Mouse (Mus musculus) retina, adult 2 months (tissue): ENCODE data around the gene Gm28539.
A peak's percentile ranks its signal among the peaks of the same experiment; 100 is the strongest.

ENCODE experiments used
- DNase-seq: peaks from one replicate; pipeline ENCODE4 v3.0.0-alpha.2; 2012; ENCODE audit warnings: low read depth, low spot score

Gene Gm28539

DNA sequence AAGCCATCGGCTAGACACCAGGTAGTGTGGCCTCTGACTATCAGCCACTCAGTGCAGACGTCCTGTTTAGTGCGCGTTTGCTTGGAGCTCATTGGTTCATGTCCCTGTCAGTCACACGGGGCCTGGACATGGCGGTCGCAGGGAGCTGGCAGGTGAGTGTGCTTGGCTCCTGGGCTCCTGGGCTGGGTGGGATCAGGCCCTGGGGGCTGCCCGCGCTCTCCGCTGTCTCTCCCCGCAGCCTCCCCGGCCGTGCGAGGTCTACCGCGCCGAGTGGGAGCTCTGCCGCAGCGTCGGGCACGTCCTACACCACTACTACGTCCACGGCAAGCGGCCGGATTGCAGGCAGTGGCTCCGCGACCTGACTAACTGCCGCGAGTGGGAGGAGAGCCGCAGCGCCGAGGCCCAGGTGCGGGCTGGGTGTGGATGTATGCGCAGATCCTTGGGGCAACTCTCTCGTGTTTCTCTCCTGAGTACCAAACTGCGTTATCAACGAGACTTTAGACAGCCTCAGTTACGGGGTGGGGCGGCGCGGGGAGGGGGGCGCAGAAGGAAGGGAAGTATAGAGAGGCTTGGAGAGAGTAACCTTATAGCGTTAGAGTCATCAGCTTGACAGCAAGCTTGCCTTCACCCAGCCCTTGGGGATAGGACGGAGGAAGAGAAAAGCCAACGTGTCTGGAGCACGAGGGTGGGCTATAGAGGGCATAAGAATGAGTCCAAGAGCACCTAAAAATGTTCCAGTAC, at the start of gene Gm28539, which contains the start of gene 2510002D24Rik:
Gene Gm28539, plus strand, starts transcription at position 117 of the 741 bp plus-strand sequence.
Gene 2510002D24Rik, plus strand, starts transcription at position 111 of the 741 bp plus-strand sequence.
- peak; percentile 94 for DNase-seq

DNA sequence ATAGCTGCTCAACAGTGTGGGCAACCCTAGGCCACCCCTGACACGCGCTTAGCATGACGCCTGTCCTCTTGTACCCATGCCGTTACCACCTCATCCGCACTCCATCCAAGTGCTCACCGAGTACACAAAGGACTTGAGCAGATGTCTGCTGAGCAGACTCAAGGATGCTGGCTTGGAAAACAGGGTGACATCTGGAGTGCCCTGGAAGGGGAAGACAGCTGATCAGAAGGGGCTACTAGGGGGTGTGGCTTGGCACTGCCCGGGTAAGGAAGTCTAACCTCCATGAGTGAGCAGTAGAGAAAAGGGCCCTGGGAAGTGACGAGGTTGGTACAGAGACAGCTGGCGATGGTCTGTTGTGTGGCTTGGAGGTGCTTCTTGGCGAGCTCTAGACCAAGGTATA, 49.7 kb upstream of the Gm28539 start:
- DNase-seq, result no peak

DNA sequence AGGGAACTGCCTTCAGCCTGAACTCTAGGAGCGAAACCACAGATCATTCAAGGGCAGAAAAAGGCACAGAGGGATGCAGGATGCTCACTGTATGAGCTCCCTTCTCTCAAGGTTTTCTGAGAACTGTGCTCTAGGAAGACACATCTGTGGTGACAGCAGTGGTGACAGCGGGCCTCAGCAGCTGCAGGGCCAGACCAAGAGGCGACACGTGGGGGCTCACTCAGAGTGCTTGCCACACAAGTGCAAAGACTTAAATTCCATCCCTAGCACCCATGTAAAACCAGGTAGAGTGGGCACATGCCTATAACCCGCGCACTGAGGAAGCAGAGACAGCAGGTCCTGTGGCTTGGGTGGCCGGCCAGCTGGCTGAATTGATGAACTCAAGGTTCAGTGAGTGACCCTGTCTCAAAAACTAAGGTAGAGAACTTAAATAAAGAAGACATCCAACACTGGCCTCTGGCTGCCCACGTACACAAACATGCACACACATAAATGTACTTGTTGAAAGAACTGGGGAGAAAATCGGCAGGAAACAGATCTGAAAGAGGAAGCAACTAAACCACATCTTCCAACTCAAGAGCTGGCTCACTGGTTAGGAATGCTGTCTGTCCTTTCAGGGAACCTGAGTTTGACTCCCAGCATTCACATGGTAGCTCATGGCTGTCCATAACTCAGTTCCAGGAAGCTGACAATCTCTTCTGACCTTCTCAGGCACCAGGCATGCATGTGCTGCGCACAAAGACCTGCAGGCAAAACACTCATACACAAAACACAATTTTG, 47.6 kb upstream of the Gm28539 start:
- DNase-seq, result no peak

DNA sequence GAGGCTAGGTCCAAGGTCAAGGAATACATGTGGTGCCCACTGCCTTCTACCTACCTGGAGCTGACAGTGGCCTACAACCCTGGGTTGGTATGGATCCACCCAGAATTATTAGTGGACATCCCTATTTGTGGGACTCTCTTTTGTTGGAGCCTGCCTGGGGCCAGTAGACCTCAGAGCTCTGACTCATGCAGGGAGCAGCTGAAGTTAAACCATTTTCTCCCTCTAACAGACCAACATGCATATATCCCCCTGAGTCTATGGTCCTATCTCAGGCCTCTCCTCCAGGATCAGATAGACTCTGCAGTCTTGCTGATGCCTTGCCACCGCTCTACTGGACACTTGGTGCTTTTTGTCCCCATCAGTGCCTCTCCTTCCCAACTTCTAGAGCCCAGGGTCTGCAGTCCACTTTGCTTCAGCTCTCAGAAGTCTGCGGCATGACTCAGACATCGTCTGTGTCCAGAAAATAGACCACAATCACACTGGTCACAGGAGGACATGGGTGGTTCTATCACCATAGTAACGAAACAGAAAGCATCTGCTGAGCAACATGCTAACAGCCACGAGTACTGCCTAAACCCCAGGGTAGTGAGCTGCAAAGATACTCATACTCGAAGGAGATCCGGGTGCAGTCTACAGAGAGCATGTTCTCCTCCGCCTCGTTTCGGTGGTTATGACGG, 41.0 kb upstream of the Gm28539 start:
- no peak for DNase-seq

DNA sequence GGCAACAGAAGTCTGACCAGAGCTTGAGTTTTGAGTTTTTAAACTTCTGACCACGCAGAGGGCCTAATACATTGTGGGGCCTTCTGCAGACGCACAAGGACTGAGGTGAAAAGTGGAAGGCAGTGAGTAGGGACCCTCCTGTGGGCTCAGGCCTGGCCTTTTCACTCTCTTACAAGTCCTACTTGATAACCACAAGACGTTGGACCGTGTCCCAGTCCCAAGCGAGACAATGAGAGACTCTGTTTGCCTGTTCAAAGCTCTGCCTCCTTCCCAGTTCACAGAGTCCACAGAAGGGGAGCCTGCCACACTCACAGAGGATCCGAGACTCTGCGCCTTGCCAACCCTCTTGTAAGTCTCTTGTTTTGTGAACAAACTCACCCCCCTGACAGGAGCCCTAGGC, 39.7 kb upstream of the Gm28539 start:
- DNase-seq, result no peak

DNA sequence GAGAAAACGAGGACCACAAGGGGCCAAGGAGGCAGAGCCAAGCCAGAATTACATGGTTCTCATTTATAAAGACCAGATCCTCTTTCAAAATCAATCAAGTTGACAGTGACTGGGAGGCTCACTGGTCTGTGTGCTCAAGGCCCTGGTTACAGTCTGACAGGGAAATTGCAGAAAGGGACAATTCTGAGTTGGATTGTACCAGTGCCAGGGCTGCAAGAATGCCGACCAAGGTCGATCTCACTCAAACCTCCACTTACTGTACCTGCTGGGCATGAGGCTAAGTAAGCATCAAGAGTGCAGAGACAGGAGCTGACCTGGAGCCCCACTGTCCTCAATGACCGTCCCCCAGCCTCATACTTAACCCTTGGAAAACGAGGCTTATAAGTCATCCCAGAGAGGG, 38.2 kb upstream of the Gm28539 start:
- DNase-seq, result no peak

DNA sequence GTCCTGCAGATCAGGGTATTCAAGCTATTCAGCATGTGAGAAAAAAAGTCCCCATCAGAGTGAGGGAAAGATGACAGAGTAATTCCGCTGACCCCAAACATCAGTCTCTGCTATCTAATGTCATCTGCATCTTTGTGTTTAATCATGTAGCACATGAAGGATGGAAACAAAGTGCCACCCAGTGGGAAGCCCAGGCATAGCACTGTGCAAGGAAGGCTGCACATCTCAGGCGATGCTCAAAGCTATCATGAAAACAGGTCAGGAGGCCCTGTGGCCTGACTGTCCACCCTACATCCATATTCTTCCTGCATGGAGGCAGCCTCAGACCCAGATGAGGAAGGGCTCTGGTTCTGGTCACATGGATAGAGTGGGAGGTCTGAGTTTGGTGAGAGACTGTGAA, 37.5 kb upstream of the Gm28539 start:
- peak; percentile 41 for DNase-seq

DNA sequence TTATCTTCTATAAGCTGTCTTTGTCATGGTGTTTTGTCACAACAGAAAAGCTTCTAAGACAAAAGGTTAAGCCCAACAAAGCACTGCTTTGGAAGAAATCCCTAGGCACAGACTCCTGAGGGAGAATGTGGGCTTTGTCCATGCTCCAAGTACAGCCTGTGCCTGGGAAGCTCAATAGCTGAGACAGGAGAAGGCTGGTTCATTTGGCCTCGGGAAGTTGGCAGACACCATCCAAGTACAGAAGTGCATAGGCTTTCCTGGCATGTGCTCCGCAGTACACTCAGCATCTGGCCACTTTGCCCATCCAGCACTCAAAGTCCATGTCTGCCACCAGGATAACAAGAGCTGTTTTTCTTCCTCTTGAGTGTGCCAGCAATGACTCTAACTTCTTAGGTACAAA, 30.6 kb upstream of the Gm28539 start:
- DNase-seq, result no peak

DNA sequence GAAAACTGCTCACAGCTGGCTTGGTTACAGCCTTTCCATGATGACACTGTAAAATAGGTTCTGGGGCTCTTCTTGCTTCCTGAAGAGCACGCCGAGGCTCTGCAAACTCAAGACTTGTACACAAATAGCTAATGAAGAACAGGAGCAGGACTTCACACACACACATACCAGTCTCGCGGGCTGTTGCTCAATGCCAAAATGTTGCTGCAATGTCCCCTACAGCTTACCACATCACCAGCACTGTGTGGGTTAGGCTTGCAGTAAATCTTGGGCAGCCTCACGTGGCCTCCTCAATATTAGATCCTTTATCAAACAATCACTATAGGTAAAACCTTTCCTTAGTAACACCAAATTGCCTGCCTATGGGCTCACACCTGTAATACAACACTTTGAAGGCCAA, 27.4 kb upstream of the Gm28539 start:
- DNase-seq, result no peak

DNA sequence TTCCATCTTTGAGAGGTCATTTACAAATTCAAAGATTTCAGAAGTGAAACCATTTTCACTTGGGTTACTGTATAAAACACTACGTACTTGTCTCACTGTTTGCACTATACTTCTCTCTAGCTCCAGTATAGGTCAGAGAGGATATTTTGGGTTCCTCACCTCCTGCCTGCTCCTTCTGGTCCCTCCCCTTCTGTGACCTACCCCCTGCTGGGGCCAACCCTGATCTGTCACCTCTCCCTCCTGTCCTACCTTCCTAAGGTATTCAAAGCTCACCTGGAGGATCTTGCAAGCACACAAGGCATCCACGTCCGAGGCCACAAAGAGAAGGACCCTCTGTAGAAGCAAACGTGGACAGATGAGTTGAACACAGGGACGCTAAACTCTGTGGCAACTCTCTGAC, 25.4 kb upstream of the Gm28539 start:
- DNase-seq, result no peak

DNA sequence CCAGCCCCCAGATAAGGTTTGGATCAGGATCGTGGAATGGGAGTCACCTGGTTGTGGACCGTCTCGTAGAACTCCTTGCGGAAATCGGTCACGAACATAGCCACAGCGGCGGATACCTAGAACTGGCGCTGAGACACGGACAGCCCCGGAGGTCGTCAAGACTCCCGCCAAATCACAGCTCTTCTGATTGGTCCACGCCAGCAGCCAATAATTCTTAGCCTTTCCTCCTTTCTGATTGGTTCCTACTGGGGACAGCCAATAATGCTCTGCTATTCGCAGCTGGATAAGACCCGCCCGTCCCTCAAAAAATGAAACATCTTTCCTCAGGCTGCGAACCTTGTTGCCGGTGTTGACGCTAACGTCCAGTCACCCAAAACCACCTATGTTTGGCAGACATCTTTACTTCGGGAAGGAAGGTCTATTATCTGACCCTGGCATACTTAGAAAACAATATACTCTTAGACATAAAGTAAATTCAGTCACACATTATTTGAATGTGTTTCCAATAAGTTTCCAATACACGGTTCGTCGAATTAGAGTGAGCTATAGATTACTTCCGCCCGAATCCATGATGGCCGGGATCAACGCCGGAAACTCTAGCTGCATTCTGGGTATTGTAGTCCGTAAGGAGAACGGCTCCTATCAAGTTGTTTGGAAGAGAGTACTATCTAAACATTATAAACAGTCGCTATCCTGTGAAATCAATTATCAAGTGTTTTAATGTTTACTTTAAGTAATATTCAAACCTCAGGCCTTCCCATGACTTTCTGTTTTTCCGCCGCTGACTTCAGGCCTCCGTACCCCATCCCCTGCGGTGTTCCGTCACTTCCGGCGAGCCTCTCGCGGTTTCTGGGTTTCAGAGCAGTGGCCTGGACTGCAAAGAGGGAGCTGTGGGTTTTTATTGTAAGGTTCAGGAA, 24.7 kb upstream of the Gm28539 start, which contains the start of the genes Ufd1 and Cdc45:
Gene Ufd1, plus strand, starts transcription at position 312 of the 917 bp plus-strand sequence.
Gene Cdc45, minus strand, starts transcription at position 520 of the 917 bp plus-strand sequence.
- DNase-seq, result peak; percentile 80

DNA sequence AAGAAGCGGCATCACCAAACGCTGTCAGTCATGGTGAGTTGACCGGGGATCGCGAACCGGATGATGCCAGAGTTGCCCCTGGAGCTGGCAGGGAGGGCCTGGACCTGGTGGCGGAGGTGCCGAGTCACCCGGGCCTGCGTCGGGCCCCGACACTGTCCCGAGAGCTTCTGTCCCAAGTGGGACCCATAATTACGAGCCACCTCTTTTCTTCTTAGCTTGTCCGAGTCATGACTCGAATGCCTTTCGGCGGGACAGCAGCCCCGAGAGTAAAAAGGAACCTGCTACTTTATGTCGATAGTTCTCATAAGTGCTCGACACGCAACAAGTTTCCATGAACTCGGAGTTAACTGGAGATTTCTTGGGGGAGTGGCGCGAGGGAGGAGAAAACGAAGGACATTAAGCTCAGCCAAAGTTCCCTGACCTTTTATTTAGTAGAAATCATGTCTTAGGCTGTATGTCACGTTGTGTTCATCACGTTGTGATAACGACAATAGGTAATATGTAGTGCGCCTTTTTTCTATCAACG, 23.9 kb upstream of the Gm28539 start:
- no peak for DNase-seq

DNA sequence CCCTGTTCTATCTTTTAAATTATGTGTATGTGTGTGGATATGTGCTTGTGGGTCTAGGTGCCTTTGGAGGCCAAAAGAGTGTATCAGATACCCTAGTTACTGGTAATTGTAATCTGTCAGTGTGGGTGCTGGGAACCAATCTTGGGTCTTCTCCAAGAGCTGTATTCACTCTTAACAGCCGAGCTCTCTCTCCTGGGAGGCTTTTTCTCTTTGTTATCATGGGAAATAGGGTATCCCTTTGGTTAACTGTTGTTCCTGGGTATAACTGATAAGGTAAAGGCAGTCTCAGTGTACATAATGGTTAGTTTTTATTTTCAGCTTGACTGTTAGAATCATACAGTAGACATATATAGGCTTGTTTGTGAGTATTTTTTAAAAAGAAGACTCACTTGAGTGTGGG, 14.0 kb upstream of the Gm28539 start:
- no peak for DNase-seq

DNA sequence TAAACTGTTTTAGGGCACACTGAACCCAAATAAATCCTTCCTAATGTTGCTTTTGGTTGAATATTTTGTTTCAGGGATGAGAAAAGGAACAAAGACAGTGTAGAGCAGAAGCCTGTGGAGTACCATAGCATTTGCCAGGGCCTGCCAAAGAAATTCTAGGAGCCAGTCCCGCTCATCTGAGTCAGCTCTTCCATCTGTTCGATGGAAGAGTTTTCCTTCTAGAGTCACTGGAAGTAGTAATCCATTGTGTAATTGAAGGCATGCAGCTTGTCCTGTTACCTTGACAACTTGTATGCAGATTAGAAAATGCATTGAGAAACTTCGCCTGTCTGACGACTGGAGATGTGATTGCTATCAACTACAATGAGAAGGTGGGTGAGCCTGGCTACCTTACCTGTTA, 13.5 kb upstream of the Gm28539 start:
- no peak for DNase-seq

DNA sequence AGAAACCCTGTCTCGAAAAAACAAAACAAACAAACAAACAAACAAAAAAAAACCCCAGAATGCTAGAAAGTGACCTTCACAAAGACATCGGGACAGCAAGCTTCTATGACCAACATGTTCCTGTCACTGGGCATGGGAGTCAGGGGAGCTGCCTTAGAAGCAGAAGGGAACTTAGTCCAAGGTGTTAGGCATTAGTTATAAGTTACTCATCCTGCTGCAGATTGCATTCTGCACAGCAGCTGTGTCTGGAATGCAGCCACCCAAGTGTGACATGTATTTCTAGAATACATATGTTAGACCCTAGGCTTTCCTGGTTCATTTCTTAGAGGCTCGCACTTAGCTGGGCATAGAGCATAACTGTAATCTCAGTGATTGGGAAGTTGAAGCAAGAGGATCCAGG, 7.8 kb upstream of the Gm28539 start:
- DNase-seq, result no peak

DNA sequence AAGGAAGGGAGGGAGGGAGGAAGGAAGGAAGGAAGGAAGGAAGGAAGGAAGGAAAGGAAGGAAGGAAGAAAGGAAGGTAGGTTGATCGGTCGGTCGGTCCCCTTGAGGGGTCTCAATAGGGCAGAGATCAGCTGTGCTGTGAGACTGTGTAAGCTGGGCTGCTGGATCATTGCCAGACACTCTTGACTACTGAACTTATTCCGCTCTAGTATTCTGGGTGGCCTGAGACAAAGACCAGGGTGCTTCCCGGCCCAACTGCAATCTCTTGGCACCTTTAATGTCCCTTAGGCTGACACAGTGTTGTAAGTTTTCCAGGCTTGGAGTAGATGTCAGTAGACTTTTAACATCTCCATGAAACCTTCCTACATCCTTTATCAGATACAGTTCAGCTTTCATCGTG, 7.3 kb upstream of the Gm28539 start:
- no peak for DNase-seq

DNA sequence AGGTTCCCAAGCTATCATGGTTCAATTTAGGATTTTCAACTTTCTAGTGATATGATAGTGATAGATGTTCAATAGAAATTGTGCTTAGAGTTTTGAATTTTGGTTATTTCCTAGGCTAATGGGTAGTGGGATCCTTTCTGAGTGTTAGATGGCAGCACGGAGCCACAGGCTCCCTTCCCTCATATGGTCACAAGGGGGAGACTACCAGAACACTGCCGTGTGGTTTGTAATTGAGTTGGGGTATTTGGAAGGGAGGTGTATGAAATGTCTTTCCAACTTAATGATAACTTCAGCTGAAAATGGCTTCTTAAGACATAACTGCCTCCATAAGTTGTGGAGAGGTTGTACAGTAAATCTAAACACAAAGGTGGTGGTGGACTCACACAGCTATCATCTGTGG, 2.9 kb upstream of the Gm28539 start:
- no peak for DNase-seq

DNA sequence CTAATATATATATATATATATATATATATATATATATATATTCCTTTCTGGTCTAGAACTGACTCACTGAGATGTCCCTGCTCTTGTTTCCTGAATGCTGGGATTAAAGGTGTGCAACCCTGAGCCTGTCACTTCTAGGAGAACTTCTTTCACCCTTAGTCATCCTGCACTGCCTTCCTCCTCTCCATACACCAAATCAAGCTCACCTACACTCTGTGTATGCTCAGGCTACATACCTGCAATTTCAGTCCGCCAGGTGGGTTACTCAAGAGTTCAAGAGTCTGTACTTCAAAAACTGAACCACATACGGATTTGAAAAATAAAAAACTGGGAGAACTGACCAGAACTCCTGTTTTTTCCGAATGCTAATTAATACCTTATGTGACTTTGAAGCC, 314 bp upstream of the Gm28539 start:
- DNase-seq, result no peak

DNA sequence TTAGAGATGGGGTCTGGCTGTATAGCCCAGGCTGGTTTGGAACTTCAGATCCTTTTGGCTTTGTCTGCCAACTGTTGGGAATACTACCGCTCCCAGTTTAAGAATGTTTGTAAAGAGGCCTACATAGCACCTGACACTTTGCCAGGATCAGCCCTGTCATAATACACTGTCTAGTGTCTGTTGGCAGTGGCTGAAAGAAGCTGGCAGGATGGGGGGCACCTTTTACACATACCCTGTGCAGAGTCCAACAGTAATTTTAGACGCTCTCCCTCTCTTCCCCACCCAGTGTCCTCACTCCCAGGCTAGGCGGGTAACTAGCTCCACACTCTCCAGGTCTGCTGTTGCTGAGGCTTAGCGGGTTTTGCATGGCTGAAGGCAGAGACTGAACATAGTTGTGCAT, 2.0 kb downstream of the Gm28539 start:
- DNase-seq, result no peak

DNA sequence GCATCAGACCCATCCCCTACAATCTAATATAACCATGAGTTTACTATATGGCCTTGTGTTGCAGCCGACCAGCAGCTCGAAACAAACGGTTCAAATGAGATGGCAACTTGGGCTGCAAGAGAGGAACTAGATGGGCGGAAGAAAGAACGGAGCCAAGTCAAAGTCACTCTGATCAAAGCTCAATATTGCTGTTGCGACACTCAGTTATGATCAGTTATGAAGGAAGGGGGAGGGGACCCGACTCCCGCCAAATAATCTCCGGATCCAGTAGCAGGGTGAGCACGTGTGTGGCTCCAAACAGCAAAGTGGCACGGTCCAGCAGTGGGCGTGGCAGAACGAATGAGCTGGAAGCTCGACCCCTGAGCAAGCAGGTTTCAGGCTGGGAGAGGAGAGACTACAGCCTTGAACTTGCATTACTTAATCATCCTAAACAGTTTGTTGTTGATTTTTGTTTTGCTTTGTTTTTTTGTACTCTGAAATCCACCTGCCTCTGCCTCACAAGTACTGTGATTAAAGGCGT, 10.0 kb downstream of the Gm28539 start:
- no peak for DNase-seq
